Mouse (Mus musculus): ENCODE results near the gene Wdr74. TPM values are rescaled to one million over a fixed set of nuclear protein-coding genes. Genes with fewer than 3 reads are reported as not detected.
A peak's percentile ranks its signal among the peaks of the same experiment; 100 is the strongest.

Gene Wdr74
- polyA plus RNA-seq, 1 experiment from 2014 or later = 97.3 TPM

GRCm38 (mm10) chr19:8747368-8747767, 11.7 kb downstream of the Wdr74 start:
- ATAC-seq (ENCODE audit: low FRiP score, low TSS enrichment) = no peak
- peaks cover 7% of the 10 kb centered on the region; the same call in 1 of the 2 replicates for H3K4me1 ChIP-seq (ENCODE audit: control insufficient read depth, insufficient read depth, low read length)
- no peak overlapping the region for H3K9ac ChIP-seq (ENCODE audit: low read depth, low read length)
- no peaks in the 10 kb centered on the region for H3K9me3 ChIP-seq (ENCODE audit: control insufficient read depth, low read length)
- H3K27me3 ChIP-seq (ENCODE audit: control insufficient read depth, insufficient read depth, low read length) = no peaks in the 10 kb centered on the region
- peaks cover 90% of the 10 kb centered on the region for H3K36me3 ChIP-seq (ENCODE audit: control insufficient read depth, insufficient read depth, low read length)
- H3K27ac ChIP-seq (ENCODE audit: low read depth, low read length) = no peak overlapping the region
- no peak overlapping the region for H3K4me3 ChIP-seq (ENCODE audit: low read length)
- H3K4me2 ChIP-seq (replicated peaks; ENCODE audit: low read depth, low read length) = no peak overlapping the region
- 75% methylated on average over 2 of the region's 2 CpGs for WGBS

GRCm38 (mm10) chr19:8755652-8756051, 20.0 kb downstream of the Wdr74 start:
- Histone ChIP-seq H3K4me1 (ENCODE audit: control insufficient read depth, insufficient read depth, low read length) (peaks cover 14% of the 10 kb centered on the region; the same call in 1 of the 2 replicates), H3K9me3 (ENCODE audit: control insufficient read depth, low read length) (no peaks in the 10 kb centered on the region), H3K27me3 (ENCODE audit: control insufficient read depth, insufficient read depth, low read length) (no peaks in the 10 kb centered on the region), H3K4me3 (ENCODE audit: low read length) (0 out of 2 replicates have a peak overlapping the region, but pooled peaks have one; percentile 96), H3K27ac (ENCODE audit: low read depth, low read length) (no peak overlapping the region), H3K4me2 (replicated peaks; ENCODE audit: low read depth, low read length) (no peak overlapping the region), H3K36me3 (ENCODE audit: control insufficient read depth, insufficient read depth, low read length) (peaks cover 43% of the 10 kb centered on the region), H3K9ac (ENCODE audit: low read depth, low read length) (no peak overlapping the region)
- WGBS = 71% methylated on average over 3 of the region's 3 CpGs
- no peak for ATAC-seq (ENCODE audit: low FRiP score, low TSS enrichment)

- peak; percentile 94 for ATAC-seq (ENCODE audit: low FRiP score, low TSS enrichment)
- H3K4me2 ChIP-seq (replicated peaks; ENCODE audit: low read depth, low read length) = peak within 1 kb of the TSS; percentile 81
These were observed 21.2 kb downstream of the Wdr74 start, which contains the start of gene Nxf1 for GRCm38 (mm10) chr19:8756635-8757387. Gene Nxf1, plus strand, starts transcription at chr19:8757073.

GRCm38 (mm10) chr19:8757471-8757998, 21.9 kb downstream of the Wdr74 start:
- Histone ChIP-seq H3K4me1 (ENCODE audit: control insufficient read depth, insufficient read depth, low read length) (peaks cover 14% of the 10 kb centered on the region; the same call in 1 of the 2 replicates), H3K36me3 (ENCODE audit: control insufficient read depth, insufficient read depth, low read length) (peaks cover 31% of the 10 kb centered on the region), H3K9me3 (ENCODE audit: control insufficient read depth, low read length) (no peaks in the 10 kb centered on the region), H3K9ac (ENCODE audit: low read depth, low read length) (peak overlapping the region; percentile 95), H3K4me3 (ENCODE audit: low read length) (peak overlapping the region; percentile 96), H3K27ac (ENCODE audit: low read depth, low read length) (peak overlapping the region; percentile 90), H3K27me3 (ENCODE audit: control insufficient read depth, insufficient read depth, low read length) (no peaks in the 10 kb centered on the region), H3K4me2 (replicated peaks; ENCODE audit: low read depth, low read length) (peak overlapping the region; percentile 81)
- ATAC-seq (ENCODE audit: low FRiP score, low TSS enrichment) = no peak
- 4% methylated on average over 14 of the region's 14 CpGs for WGBS

More at GRCm38 (mm10) chr19:8756635-8757387, 21.2 kb downstream of the Wdr74 start, which contains the start of gene Nxf1:
- Histone ChIP-seq H3K4me3 (ENCODE audit: low read length) (peak within 1 kb of the TSS; percentile 96), H3K27me3 (ENCODE audit: control insufficient read depth, insufficient read depth, low read length) (no peaks in the 10 kb centered on the region), H3K27ac (ENCODE audit: low read depth, low read length) (peak within 1 kb of the TSS; percentile 90), H3K9me3 (ENCODE audit: control insufficient read depth, low read length) (no peaks in the 10 kb centered on the region), H3K4me1 (ENCODE audit: control insufficient read depth, insufficient read depth, low read length) (peaks cover 14% of the 10 kb centered on the region; the same call in 1 of the 2 replicates), H3K9ac (ENCODE audit: low read depth, low read length) (peak within 1 kb of the TSS; percentile 95), H3K36me3 (ENCODE audit: control insufficient read depth, insufficient read depth, low read length) (peaks cover 34% of the 10 kb centered on the region)
- under 1% methylated on average over 75 of the region's 75 CpGs for WGBS

- Histone ChIP-seq H3K4me2 (replicated peaks; ENCODE audit: low read depth, low read length) (peak overlapping the region; percentile 81; the same call in 1 of the 2 replicates), H3K4me3 (ENCODE audit: low read length) (no peak overlapping the region; the same call in 1 of the 2 replicates), H3K27me3 (ENCODE audit: control insufficient read depth, insufficient read depth, low read length) (no peaks in the 10 kb centered on the region), H3K36me3 (ENCODE audit: control insufficient read depth, insufficient read depth, low read length) (peaks cover 31% of the 10 kb centered on the region), H3K9ac (ENCODE audit: low read depth, low read length) (no peak overlapping the region), H3K9me3 (ENCODE audit: control insufficient read depth, low read length) (no peaks in the 10 kb centered on the region), H3K27ac (ENCODE audit: low read depth, low read length) (no peak overlapping the region), H3K4me1 (ENCODE audit: control insufficient read depth, insufficient read depth, low read length) (peaks cover 14% of the 10 kb centered on the region; the same call in 1 of the 2 replicates)
- no peak for ATAC-seq (ENCODE audit: low FRiP score, low TSS enrichment)
- WGBS = 90% methylated on average over 2 of the region's 2 CpGs
These were observed 23.3 kb downstream of the Wdr74 start for GRCm38 (mm10) chr19:8758899-8759298.

GRCm38 (mm10) chr19:8760757-8761156, 25.1 kb downstream of the Wdr74 start:
- Histone ChIP-seq H3K36me3 (ENCODE audit: control insufficient read depth, insufficient read depth, low read length) (peaks cover 37% of the 10 kb centered on the region), H3K4me1 (ENCODE audit: control insufficient read depth, insufficient read depth, low read length) (peaks cover 7% of the 10 kb centered on the region; the same call in 1 of the 2 replicates), H3K9me3 (ENCODE audit: control insufficient read depth, low read length) (peaks cover 11% of the 10 kb centered on the region), H3K27ac (ENCODE audit: low read depth, low read length) (no peak overlapping the region), H3K4me2 (replicated peaks; ENCODE audit: low read depth, low read length) (no peak overlapping the region), H3K27me3 (ENCODE audit: control insufficient read depth, insufficient read depth, low read length) (no peaks in the 10 kb centered on the region), H3K4me3 (ENCODE audit: low read length) (no peak overlapping the region), H3K9ac (ENCODE audit: low read depth, low read length) (no peak overlapping the region)
- 91% methylated on average over 2 of the region's 2 CpGs for WGBS
- no peak for ATAC-seq (ENCODE audit: low FRiP score, low TSS enrichment)

- WGBS = 92% methylated on average over 4 of the region's 4 CpGs
- no peak for ATAC-seq (ENCODE audit: low FRiP score, low TSS enrichment)
- H3K4me3 ChIP-seq (ENCODE audit: low read length) = no peak overlapping the region
- no peak overlapping the region for H3K27ac ChIP-seq (ENCODE audit: low read depth, low read length)
- H3K4me2 ChIP-seq (replicated peaks; ENCODE audit: low read depth, low read length) = no peak overlapping the region
- H3K9ac ChIP-seq (ENCODE audit: low read depth, low read length) = no peak overlapping the region
- H3K9me3 ChIP-seq (ENCODE audit: control insufficient read depth, low read length) = peaks cover 11% of the 10 kb centered on the region
- peaks cover 61% of the 10 kb centered on the region for H3K36me3 ChIP-seq (ENCODE audit: control insufficient read depth, insufficient read depth, low read length)
- peaks cover 3% of the 10 kb centered on the region; the same call in 1 of the 2 replicates for H3K4me1 ChIP-seq (ENCODE audit: control insufficient read depth, insufficient read depth, low read length)
- no peaks in the 10 kb centered on the region for H3K27me3 ChIP-seq (ENCODE audit: control insufficient read depth, insufficient read depth, low read length)
These were observed 27.6 kb downstream of the Wdr74 start for GRCm38 (mm10) chr19:8763276-8763675.

- no peak overlapping the region for H3K4me2 ChIP-seq (replicated peaks; ENCODE audit: low read depth, low read length)
- peaks cover 11% of the 10 kb centered on the region for H3K9me3 ChIP-seq (ENCODE audit: control insufficient read depth, low read length)
- ATAC-seq (ENCODE audit: low FRiP score, low TSS enrichment) = no peak
- peaks cover 81% of the 10 kb centered on the region for H3K36me3 ChIP-seq (ENCODE audit: control insufficient read depth, insufficient read depth, low read length)
- H3K9ac ChIP-seq (ENCODE audit: low read depth, low read length) = no peak overlapping the region
- H3K4me3 ChIP-seq (ENCODE audit: low read length) = no peak overlapping the region
- 96% methylated on average over 9 of the region's 9 CpGs for WGBS
- H3K4me1 ChIP-seq (ENCODE audit: control insufficient read depth, insufficient read depth, low read length) = 0 out of 2 replicates have a peak, but pooled peaks cover 4% of the 10 kb centered on the region
- no peak overlapping the region for H3K27ac ChIP-seq (ENCODE audit: low read depth, low read length)
- no peaks in the 10 kb centered on the region for H3K27me3 ChIP-seq (ENCODE audit: control insufficient read depth, insufficient read depth, low read length)
These were observed 29.9 kb downstream of the Wdr74 start for GRCm38 (mm10) chr19:8765562-8765961.

Measured in kidney, embryonic 14.5 days (tissue).